Mouse (Mus musculus) heart, embryonic 12.5 days (tissue): ENCODE measurements around the gene 1700011M02Rik. TPM values are rescaled to one million over a fixed set of nuclear protein-coding genes. Genes with fewer than 3 reads are reported as not detected.
A peak's percentile ranks its signal among the peaks of the same experiment; 100 is the strongest.
"Not testable (repeated sequence)": the region's sequence is repeated elsewhere in the genome, so short reads cannot be mapped to it uniquely, and the experiment has no call there.

ENCODE experiments used
- ATAC-seq: fragments of 200-750 bp; cut with Nextera tagmentation; 2 replicates; pipeline ENCODE4 v1.8.0; 2017; ENCODE audit warnings: moderate TSS enrichment, moderate library complexity; ENCODE audit not compliant: insufficient number of reproducible peaks, low FRiP score
- H3K27ac ChIP-seq: fragments of 300-500 bp; sonication (generic); 2 replicates; pipeline ENCODE4 v1.5.1; 2016; ENCODE audit warnings: mild to moderate bottlenecking, moderate library complexity; ENCODE audit not compliant: poor library complexity, severe bottlenecking
- H3K27me3 ChIP-seq: fragments of 300-500 bp; sonication (generic); replicated peaks from 2 replicates; pipeline ENCODE4 v1.6.1; 2016; ENCODE audit warnings: mild to moderate bottlenecking, moderate library complexity
- H3K36me3 ChIP-seq: fragments of 300-500 bp; sonication (generic); 2 replicates; pipeline ENCODE4 v1.6.1; 2016; ENCODE audit warnings: mild to moderate bottlenecking, moderate library complexity
- H3K4me1 ChIP-seq: fragments of 300-500 bp; sonication (generic); replicated peaks from 2 replicates; pipeline ENCODE4 v1.6.1; 2016; ENCODE audit warnings: mild to moderate bottlenecking
- H3K4me2 ChIP-seq: fragments of 300-500 bp; sonication (generic); 2 replicates; pipeline ENCODE4 v1.6.1; 2016; ENCODE audit warnings: mild to moderate bottlenecking, moderate library complexity
- H3K4me3 ChIP-seq: fragments of 300-500 bp; sonication (generic); 2 replicates; pipeline ENCODE4 v1.5.1; 2016; ENCODE audit warnings: mild to moderate bottlenecking
- H3K9ac ChIP-seq: fragments of 300-500 bp; sonication (generic); 2 replicates; pipeline ENCODE4 v1.6.1; 2016; ENCODE audit warnings: mild to moderate bottlenecking, moderate library complexity
- H3K9me3 ChIP-seq: fragments of 300-500 bp; sonication (generic); replicated peaks from 2 replicates; pipeline ENCODE4 v1.6.1; 2016; ENCODE audit warnings: mild to moderate bottlenecking, moderate library complexity
- WGBS: fragments of 180-500 bp; shearing (Covaris S2); methylation state at CpG from one replicate; pipeline ENCODE4 v1.1.7; 2016; 5-methylcytosine and 5-hydroxymethylcytosine counted together
- polyA plus RNA-seq: library from polyadenylated mRNA; unstranded; fragments of >200 nt; fragmentation: Nextera tagmentation; extraction: Ambion mirVana; gene quantifications from 2 replicates; pipeline ENCODE4 v1.2.1, GENCODE M21; 2016

The 1700011M02Rik gene
- polyA plus RNA-seq = not detected in 2 replicates

DNA sequence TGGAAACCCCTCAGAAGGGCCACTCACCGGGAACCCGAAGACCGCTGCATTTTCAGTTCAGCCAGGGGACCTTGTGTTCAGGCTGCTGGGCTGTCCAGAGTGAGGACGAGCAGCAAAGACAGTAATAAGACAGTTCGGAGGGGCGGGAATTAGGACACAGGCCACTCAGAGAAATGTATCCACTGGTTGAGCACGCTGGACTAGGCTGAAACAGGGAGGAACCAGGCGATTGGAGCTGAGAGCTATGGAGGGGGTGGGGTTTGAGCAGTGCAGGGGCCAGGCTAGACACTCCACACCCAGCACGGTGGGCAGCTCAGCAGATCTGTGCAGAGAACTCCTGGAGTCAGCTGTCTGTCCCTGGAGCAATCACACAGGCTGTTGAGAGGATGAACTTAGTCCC lies at the start of gene 1700011M02Rik, which contains the start of gene Dmrtc1a:
TSS of gene 1700011M02Rik (plus strand) at position 319 of the 400 bp plus-strand sequence.
TSS of gene Dmrtc1a (minus strand) at position 101 of the 400 bp plus-strand sequence.
- not testable (repeated sequence) for ATAC-seq
- 67% methylated on average over 7 of the region's 9 CpGs for WGBS

DNA sequence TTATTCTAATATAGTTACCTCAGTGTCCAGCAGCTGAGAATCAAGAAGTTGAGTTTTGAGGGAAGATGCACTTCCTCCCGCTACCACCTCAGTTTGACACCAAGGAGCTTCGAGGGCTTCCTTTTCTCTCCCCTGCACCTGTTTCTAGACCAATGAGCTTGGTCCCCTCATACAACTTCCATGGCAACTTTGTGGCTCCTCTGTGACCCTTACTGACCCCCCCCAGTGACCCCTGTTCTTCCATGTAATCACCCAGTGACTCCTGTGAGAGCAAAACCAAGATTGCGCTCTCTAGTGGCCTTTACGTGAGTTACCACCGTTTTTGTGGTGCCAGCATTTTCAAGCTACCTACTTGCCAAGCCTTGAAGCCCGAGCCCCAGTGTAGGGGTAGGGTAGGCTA lies 40.8 kb upstream of the 1700011M02Rik start, which contains the start of gene 1700031F05Rik:
TSS of gene 1700031F05Rik (minus strand) at position 101 of the 400 bp plus-strand sequence.
- 77% methylated on average over 6 of the region's 6 CpGs for WGBS
- Histone ChIP-seq H3K9ac (no peak within 1 kb of the TSS), H3K9me3 (no peaks in the 10 kb centered on the region)

More for the DNA sequence above, at the start of gene 1700011M02Rik, which contains the start of gene Dmrtc1a:
- not testable (repeated sequence) for H3K4me1 ChIP-seq, H3K36me3 ChIP-seq, H3K4me3 ChIP-seq, H3K4me2 ChIP-seq, H3K27me3 ChIP-seq, H3K27ac ChIP-seq, H3K9ac ChIP-seq, H3K9me3 ChIP-seq

DNA sequence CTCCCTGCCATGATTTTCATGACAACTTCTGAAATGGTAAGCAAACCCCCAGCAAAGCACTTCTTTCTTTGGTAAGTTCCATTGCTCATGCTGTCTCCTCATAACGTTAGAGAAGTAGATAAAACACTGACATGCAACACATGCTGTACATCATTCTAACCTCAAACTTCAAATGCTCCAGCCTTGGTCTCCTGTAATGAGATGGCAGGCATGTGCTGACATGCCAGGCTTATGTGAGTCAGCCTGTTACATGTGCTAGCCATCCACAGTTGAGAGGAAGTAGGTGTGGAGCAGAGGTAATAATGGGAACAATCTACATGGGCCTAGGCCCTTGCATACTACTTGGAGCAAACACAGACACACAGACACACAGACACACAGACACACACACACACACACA lies 6.1 kb downstream of the 1700011M02Rik start:
- not testable (repeated sequence) for H3K4me3 ChIP-seq, H3K27ac ChIP-seq, H3K9me3 ChIP-seq, H3K4me2 ChIP-seq, H3K9ac ChIP-seq, H3K36me3 ChIP-seq, H3K27me3 ChIP-seq, ATAC-seq, H3K4me1 ChIP-seq
- WGBS = 70% methylated on average over 1 of the region's 1 CpGs

More for the DNA sequence above, 40.8 kb upstream of the 1700011M02Rik start, which contains the start of gene 1700031F05Rik:
- ATAC-seq = no peak
- H3K4me3 ChIP-seq = no peak within 1 kb of the TSS
- H3K36me3 ChIP-seq = no peaks in the 10 kb centered on the region
- no peaks in the 10 kb centered on the region; the same call in 1 of the 2 replicates for H3K27me3 ChIP-seq
- no peak within 1 kb of the TSS for H3K4me2 ChIP-seq
- no peaks in the 10 kb centered on the region for H3K4me1 ChIP-seq
- no peak within 1 kb of the TSS for H3K27ac ChIP-seq

DNA sequence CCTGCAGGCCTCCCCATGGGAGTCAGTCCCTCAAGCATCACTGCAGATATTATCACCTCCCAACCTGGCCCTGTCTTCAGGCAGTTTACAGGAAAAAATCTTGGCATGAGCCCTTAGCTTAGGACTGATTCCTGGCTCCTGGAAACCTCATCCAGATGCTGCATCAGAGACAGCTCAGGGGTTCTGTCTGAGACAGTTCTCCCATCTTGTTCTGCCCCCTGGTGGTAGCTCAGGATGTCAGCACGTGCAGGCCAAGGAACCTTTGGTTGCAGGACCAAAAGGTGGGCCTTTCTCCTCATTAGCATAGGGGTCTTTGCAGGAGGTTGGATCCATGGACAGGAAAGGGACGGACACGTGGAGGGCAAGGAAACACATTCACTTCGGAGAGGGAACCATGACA lies 18.0 kb downstream of the 1700011M02Rik start:
- H3K9ac ChIP-seq, H3K4me1 ChIP-seq, ATAC-seq, H3K36me3 ChIP-seq, H3K9me3 ChIP-seq, H3K27ac ChIP-seq, H3K4me2 ChIP-seq, H3K4me3 ChIP-seq: not testable (repeated sequence)
- H3K27me3 ChIP-seq = peaks cover 21% of the 10 kb centered on the region
- 15% methylated on average over 4 of the region's 4 CpGs for WGBS

DNA sequence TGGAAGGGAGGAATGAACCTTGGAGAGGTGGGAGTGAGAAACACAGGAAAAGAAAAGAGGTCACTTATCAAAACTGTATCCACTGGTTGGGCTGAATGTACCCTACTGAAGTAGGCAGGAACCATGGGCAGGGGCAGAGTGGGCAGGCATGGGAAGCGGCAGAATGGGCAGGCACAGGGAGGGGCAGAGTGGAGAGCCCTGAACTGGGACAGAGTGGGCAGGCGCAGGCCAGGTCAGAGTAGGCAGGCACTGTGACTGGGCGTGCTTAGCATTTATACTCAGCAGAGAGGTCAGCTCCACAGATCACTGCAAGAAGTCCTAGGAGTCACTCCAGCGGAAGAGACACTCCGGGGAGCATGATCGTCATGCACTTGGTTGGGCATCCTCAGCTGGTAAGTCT lies 19.4 kb downstream of the 1700011M02Rik start, which contains the start of gene 1700018G05Rik:
TSS of gene 1700018G05Rik (plus strand) at position 301 of the 400 bp plus-strand sequence.
- H3K4me2 ChIP-seq, H3K36me3 ChIP-seq, ATAC-seq, H3K4me1 ChIP-seq, H3K9ac ChIP-seq, H3K9me3 ChIP-seq, H3K27ac ChIP-seq, H3K4me3 ChIP-seq: not testable (repeated sequence)
- peaks cover 14% of the 10 kb centered on the region for H3K27me3 ChIP-seq
- WGBS = 83% methylated on average over 5 of the region's 6 CpGs

DNA sequence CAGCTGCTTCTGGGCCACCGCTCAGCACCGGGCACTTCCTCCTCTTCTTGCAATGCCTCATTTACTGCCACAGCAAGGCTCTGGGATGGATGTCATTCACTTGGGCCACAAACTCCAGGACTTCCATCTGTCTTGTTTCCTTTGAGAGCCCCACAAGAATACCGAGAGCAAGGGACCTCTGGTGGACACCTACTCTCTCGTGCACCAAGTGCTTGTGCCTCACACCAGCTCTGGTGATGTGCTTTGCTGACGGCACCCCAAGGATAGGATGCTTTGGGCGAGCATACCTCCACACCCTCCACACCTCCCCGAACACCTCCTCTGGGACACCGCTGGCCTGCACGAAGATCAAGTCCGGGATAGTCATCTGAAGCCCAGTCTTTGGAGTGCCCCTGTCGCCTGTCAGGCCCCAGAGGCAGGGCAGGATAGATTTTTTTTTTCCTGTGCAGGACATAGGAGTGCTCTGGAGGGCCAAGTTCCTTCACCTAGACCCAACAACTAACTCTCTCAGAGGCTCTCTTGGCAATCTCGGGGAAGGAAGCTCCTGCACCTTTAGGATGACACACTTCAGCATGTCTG lies 24.4 kb downstream of the 1700011M02Rik start:
- no peak overlapping the region for H3K27ac ChIP-seq
- no peak for ATAC-seq
- peak overlapping the region; percentile 91 for H3K4me2 ChIP-seq
- H3K4me1 ChIP-seq = no peaks in the 10 kb centered on the region
- H3K9me3 ChIP-seq = no peaks in the 10 kb centered on the region
- WGBS = 38% methylated on average over 12 of the region's 12 CpGs
- peaks cover 44% of the 10 kb centered on the region for H3K27me3 ChIP-seq
- H3K36me3 ChIP-seq = no peaks in the 10 kb centered on the region
- no peak overlapping the region for H3K9ac ChIP-seq
- peak overlapping the region; percentile 66 for H3K4me3 ChIP-seq

DNA sequence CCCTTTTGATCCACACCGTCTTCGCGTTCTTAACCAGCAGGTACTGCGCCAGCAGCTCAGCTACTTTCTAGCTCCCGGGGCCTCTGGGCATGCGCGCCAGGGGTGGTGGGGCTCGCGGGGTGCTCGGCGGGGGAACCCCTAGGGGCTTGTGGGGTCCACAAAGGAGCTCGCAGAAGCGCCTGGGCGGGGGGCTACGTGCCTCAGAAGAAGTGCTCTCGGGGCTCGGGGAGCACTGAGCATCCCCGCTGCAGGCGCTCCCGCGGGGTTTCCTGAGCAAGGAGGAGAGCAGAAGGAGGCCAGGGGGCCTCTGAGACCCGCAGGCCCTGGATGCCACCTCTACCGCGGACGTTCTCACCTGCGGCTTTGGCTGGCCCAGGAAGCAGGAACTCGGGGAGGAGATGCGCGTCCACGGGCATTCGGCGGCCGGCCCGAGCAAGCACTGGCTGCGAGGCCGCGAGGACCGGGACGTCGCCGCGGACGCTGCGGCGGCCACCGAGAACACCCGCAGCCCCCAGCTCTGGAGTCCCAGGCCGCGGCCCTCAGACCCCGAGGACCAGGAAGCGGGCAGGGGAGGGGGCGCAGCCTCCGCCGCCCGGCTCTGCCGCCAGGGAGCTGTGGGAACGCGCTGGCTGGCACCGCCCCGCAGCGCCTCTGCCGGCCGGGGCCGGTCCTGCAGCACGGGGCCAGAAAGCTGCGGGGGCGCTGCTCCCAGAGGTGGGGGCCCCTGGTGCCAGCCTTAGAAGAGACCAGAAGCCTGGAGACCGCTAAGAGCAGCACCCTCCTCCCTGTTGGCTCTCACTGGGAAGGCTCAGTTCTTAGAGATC lies 25.1 kb downstream of the 1700011M02Rik start:
- 16% methylated on average over 60 of the region's 68 CpGs for WGBS
- peak overlapping the region; percentile 66 for H3K4me3 ChIP-seq
- H3K36me3 ChIP-seq = no peaks in the 10 kb centered on the region
- H3K27me3 ChIP-seq = peaks cover 40% of the 10 kb centered on the region
- no peaks in the 10 kb centered on the region for H3K4me1 ChIP-seq
- peak overlapping the region; percentile 70 for H3K9ac ChIP-seq
- no peaks in the 10 kb centered on the region for H3K9me3 ChIP-seq
- no peak for ATAC-seq
- H3K4me2 ChIP-seq = peak overlapping the region; percentile 91
- H3K27ac ChIP-seq = no peak overlapping the region

DNA sequence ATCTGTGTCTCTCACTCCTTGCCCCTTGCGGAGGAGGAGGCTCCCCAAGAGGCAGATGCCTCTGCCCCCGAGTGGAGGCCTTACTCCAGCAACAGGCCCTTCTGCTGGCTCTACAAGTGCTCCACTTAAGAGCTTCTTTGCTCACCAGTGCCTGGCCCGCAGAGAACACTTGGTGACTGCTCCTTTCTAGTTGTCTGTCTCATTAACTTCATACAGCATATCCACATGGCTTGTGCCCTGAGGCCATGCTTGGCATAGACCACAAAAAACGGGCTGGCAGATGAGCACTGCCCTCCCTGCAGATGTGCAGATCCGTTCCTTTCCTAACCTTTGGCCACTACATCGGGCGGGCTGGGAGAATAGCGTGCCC lies 25.7 kb downstream of the 1700011M02Rik start:
- 61% methylated on average over 8 of the region's 8 CpGs for WGBS
- no peaks in the 10 kb centered on the region for H3K4me1 ChIP-seq
- no peak overlapping the region for H3K27ac ChIP-seq
- no peaks in the 10 kb centered on the region for H3K9me3 ChIP-seq
- peaks cover 38% of the 10 kb centered on the region for H3K27me3 ChIP-seq
- no peaks in the 10 kb centered on the region for H3K36me3 ChIP-seq
- no peak for ATAC-seq
- no peak overlapping the region; the same call in 1 of the 2 replicates for H3K9ac ChIP-seq
- peak overlapping the region; percentile 66 for H3K4me3 ChIP-seq
- peak overlapping the region; percentile 91 for H3K4me2 ChIP-seq

DNA sequence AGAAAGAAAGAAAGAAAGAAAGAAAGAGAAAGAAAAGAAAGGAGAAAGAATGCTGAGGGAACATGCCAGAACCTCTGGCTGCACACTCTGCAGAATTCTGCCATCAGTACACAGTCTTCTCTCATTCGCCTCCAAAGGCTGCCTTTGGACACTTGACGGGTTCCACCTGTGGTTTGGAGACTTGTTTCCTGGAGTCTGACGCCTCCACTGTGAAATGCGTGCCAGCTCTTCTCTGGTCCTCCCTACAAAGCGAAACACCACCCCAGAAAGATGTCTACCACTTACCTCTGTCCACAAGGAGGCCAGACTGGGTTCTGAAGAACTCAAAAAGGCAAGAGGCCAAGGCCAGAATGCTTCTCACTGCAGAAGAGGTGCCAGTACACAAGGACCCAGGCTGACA lies 28.0 kb downstream of the 1700011M02Rik start:
- peaks cover 38% of the 10 kb centered on the region for H3K27me3 ChIP-seq
- H3K9ac ChIP-seq = no peak overlapping the region
- no peak for ATAC-seq
- H3K9me3 ChIP-seq = no peaks in the 10 kb centered on the region
- no peaks in the 10 kb centered on the region for H3K4me1 ChIP-seq
- no peak overlapping the region for H3K4me3 ChIP-seq
- no peaks in the 10 kb centered on the region for H3K36me3 ChIP-seq
- WGBS = 59% methylated on average over 5 of the region's 5 CpGs
- no peak overlapping the region for H3K4me2 ChIP-seq
- H3K27ac ChIP-seq = no peak overlapping the region

DNA sequence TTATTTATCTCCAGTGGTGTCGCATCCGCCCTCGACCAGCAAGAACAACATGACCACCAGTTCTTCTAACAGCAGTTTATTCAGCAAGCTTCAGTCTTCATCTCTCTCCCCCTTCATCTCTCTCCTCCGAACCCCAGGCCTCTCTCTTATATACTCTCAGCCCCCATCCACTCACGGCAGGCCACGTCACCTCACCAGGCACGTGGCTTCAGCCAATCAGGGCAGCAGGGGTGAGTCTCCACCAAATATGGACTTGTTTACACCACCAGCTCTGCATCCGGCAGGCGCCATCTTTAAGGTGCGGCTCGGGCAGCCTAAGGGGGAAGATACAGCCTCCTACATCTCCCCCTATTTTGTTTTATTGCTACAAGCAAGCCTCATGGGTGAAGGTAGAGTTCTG lies 41.4 kb downstream of the 1700011M02Rik start:
- not testable (repeated sequence) for H3K4me1 ChIP-seq, H3K27me3 ChIP-seq, H3K9me3 ChIP-seq, H3K4me2 ChIP-seq, ATAC-seq, H3K36me3 ChIP-seq, H3K4me3 ChIP-seq, H3K27ac ChIP-seq, H3K9ac ChIP-seq
- 80% methylated on average over 11 of the region's 11 CpGs for WGBS

DNA sequence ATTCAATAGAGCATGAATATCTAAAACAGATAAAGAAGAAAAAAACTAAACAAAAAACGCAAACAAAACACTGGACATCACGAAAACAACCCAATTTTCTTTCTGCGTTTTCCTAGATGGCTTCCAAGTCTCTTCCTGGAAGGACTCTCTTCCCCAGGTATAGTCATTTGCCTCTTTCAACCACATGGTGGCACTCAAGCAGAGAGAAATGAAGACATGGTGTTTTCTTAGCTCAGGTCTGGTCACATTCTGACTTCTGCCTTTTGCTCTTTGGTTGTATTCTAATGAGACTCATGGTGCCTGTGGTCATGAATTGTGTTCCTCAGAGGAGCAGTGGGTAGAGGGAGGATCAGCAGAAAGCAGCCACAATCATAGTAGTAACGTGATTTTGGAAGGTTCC lies 50.2 kb downstream of the 1700011M02Rik start:
- no peak for ATAC-seq
- Histone ChIP-seq H3K27ac (no peak overlapping the region), H3K9ac (no peak overlapping the region), H3K9me3 (no peaks in the 10 kb centered on the region), H3K27me3 (no peaks in the 10 kb centered on the region), H3K4me2 (no peak overlapping the region), H3K4me1 (no peaks in the 10 kb centered on the region), H3K4me3 (no peak overlapping the region), H3K36me3 (no peaks in the 10 kb centered on the region)
- WGBS = 40% methylated on average over 4 of the region's 4 CpGs
